Mouse (Mus musculus) fat pad, adult 2 months (tissue): ENCODE results near the gene Hist1h1e.
"Not testable (repeated sequence)": the region's sequence is repeated elsewhere in the genome, so short reads cannot be mapped to it uniquely, and the experiment has no call there.

Experiments
- DNase-seq: peaks from one replicate; pipeline ENCODE4 v3.0.0-alpha.2; 2011; ENCODE audit warnings: low read depth, low spot score; ENCODE audit errors: extremely low read depth

The Hist1h1e gene

GRCm38 (mm10) chr13:23622175-23622671 is at the start of gene Hist1h1e:
Gene Hist1h1e (minus strand): TSS chr13:23622558.
- DNase-seq: not testable (repeated sequence)

- no peak for DNase-seq
Measured at GRCm38 (mm10) chr13:23662536-23662935, 40.2 kb upstream of the Hist1h1e start.

GRCm38 (mm10) chr13:23659636-23660366 is 37.4 kb upstream of the Hist1h1e start:
- no peak for DNase-seq

GRCm38 (mm10) chr13:23630653-23631052 is 8.3 kb upstream of the Hist1h1e start:
- no peak for DNase-seq

GRCm38 (mm10) chr13:23622861-23623450 is 598 bp upstream of the Hist1h1e start:
- DNase-seq: no peak

GRCm38 (mm10) chr13:23621532-23622174 is 705 bp downstream of the Hist1h1e start:
- DNase-seq: peak; percentile 80

- peak; percentile 89 for DNase-seq
Measured at GRCm38 (mm10) chr13:23620733-23621531, 1.4 kb downstream of the Hist1h1e start, which contains the start of gene Hist1h2be. Gene Hist1h2be (minus strand): TSS chr13:23621124.

GRCm38 (mm10) chr13:23620056-23620732 is 2.2 kb downstream of the Hist1h1e start:
- DNase-seq: no peak

- no peak for DNase-seq
Measured at GRCm38 (mm10) chr13:23611638-23612037, 10.7 kb downstream of the Hist1h1e start.

- DNase-seq: no peak
Measured at GRCm38 (mm10) chr13:23610393-23610792, 12.0 kb downstream of the Hist1h1e start.

GRCm38 (mm10) chr13:23609844-23610243 is 12.5 kb downstream of the Hist1h1e start:
- no peak for DNase-seq

- no peak for DNase-seq
Measured at GRCm38 (mm10) chr13:23609209-23609608, 13.1 kb downstream of the Hist1h1e start.

- no peak for DNase-seq
Measured at GRCm38 (mm10) chr13:23605052-23605451, 17.3 kb downstream of the Hist1h1e start.

GRCm38 (mm10) chr13:23604452-23604851 is 17.9 kb downstream of the Hist1h1e start:
- no peak for DNase-seq

GRCm38 (mm10) chr13:23603182-23603699 is 19.1 kb downstream of the Hist1h1e start:
- DNase-seq: no peak

GRCm38 (mm10) chr13:23597957-23598356 is 24.4 kb downstream of the Hist1h1e start:
- DNase-seq: no peak

GRCm38 (mm10) chr13:23595622-23596372 is 26.6 kb downstream of the Hist1h1e start:
- DNase-seq: no peak

- no peak for DNase-seq
Measured at GRCm38 (mm10) chr13:23595185-23595584, 27.2 kb downstream of the Hist1h1e start.

GRCm38 (mm10) chr13:23593051-23593770 is 29.1 kb downstream of the Hist1h1e start:
- no peak for DNase-seq
